Mouse (Mus musculus) C2C12 (cell line): ENCODE measurements around the gene Slc43a3. TPM values are rescaled to one million over a fixed set of nuclear protein-coding genes. Genes with fewer than 3 reads are reported as not detected.

ENCODE experiments used
- H3K27me3 ChIP-seq: one replicate; pipeline ENCODE4 v1.6.1; 2011; ENCODE audit not compliant: control insufficient read depth, insufficient read depth, insufficient read length
- H3K36me3 ChIP-seq: one replicate; pipeline ENCODE4 v1.6.1; 2011; ENCODE audit not compliant: control insufficient read depth, insufficient read depth
- H3K4me3 ChIP-seq: one replicate; pipeline ENCODE4 v1.5.1; 2011; ENCODE audit warnings: mild to moderate bottlenecking, control low read depth; ENCODE audit not compliant: poor library complexity, insufficient read depth, severe bottlenecking
- H3K79me2 ChIP-seq: one replicate; pipeline ENCODE4 v1.6.1; 2011; ENCODE audit not compliant: control insufficient read depth, insufficient read depth
- H3K79me3 ChIP-seq: one replicate; pipeline ENCODE4 v1.6.1; 2011; ENCODE audit warnings: low read depth, control low read depth
- H3ac ChIP-seq: one replicate; pipeline ENCODE3; 2011; ENCODE audit warnings: low read depth; ENCODE audit not compliant: control insufficient read depth, insufficient read length
- CEBPB ChIP-seq: IDR thresholded peaks from one replicate; pipeline ENCODE4 v1.6.1; 2011; ENCODE audit warnings: low read depth, mild to moderate bottlenecking, control low read depth, moderate library complexity
- CTCF ChIP-seq: IDR thresholded peaks from one replicate; pipeline ENCODE4 v1.5.1; 2011; ENCODE audit not compliant: control insufficient read depth, insufficient read depth, insufficient read length
- FOSL1 ChIP-seq: IDR thresholded peaks from one replicate; pipeline ENCODE4 v1.8.0; 2011; ENCODE audit warnings: mild to moderate bottlenecking, low read length; ENCODE audit not compliant: poor library complexity, insufficient read depth, severe bottlenecking
- MAX ChIP-seq: IDR thresholded peaks from one replicate; pipeline ENCODE4 v1.6.1; 2011; ENCODE audit warnings: mild to moderate bottlenecking, control low read depth
- MYOD1 ChIP-seq: IDR thresholded peaks from one replicate; pipeline ENCODE4 v1.6.1; 2011; ENCODE audit warnings: low read depth; ENCODE audit not compliant: control insufficient read depth, insufficient read length
- MYOG ChIP-seq: IDR thresholded peaks from one replicate; pipeline ENCODE4 v1.6.1; 2011; ENCODE audit not compliant: control insufficient read depth, insufficient read length; ENCODE audit errors: extremely low read depth
- USF1 ChIP-seq: IDR thresholded peaks from one replicate; pipeline ENCODE4 v1.6.1; 2011; ENCODE audit warnings: low read depth, mild to moderate bottlenecking, control low read depth, moderate library complexity
- polyA plus RNA-seq: library from polyadenylated mRNA; unstranded; fragments of >200 nt; fragmentation: generic; extraction: Trizol; gene quantifications from one replicate; pipeline ENCODE4 v1.2.1, GENCODE M21; 2012; ENCODE audit warnings: missing spikeins

Slc43a3 gene
- polyA plus RNA-seq, 1 experiment = 10.5 TPM

DNA sequence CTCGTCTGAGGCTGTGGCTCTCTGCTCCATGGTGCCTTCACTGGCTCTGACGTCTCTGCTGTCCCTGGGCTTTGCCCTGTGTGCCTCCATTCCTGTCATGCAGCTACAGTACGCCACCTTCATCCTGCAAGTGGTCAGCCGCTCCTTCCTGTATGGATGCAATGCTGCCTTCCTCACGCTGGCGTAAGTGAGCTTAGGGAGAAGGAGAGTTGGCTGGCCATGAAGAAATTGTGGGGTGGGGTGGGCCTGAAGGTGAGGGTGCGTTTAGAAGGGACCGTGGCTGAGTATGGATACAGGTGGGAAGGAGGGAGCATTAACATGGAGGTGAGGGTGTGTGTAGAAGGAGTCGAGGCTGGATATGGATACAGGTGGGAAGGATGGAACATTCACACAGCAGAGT, 19.1 kb downstream of the Slc43a3 start:
- TF ChIP-seq CEBPB = no peak
- no peak for TF ChIP-seq MYOG
- no peak for TF ChIP-seq MAX
- no peak for TF ChIP-seq CTCF
- TF ChIP-seq USF1 = no peak
- TF ChIP-seq MYOD1 = no peak
- no peak for TF ChIP-seq FOSL1
- Histone ChIP-seq H3K36me3 (no peaks in the 10 kb centered on the region), H3K79me2 (no peaks in the 10 kb centered on the region), H3K4me3 (no peak overlapping the region), H3ac (no peak overlapping the region), H3K79me3 (no peaks in the 10 kb centered on the region), H3K27me3 (no peaks in the 10 kb centered on the region)

DNA sequence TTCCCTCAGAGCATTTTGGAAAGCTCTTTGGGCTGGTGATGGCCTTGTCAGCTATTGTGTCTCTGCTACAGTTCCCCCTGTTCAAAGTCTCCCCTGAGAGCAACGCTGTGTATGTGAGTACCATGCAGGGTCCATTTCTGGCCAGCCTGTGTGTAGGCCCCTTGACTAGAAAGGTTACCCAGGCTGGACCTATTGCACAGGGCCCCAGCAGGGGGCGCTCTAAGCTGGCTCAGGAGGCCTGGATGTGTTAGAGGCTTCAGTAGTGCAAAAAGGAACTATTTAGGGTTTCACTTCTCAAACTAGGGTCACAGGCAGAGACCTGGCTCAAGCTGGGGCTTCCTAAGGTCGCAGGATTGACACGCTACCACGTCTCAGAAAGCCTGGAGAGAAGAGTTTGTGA, 19.9 kb downstream of the Slc43a3 start:
- no peak for TF ChIP-seq MYOG
- TF ChIP-seq CTCF = peak; percentile 75
- no peak overlapping the region for H3K4me3 ChIP-seq
- H3K79me2 ChIP-seq = no peaks in the 10 kb centered on the region
- no peaks in the 10 kb centered on the region for H3K36me3 ChIP-seq
- no peak overlapping the region for H3ac ChIP-seq
- H3K79me3 ChIP-seq = no peaks in the 10 kb centered on the region
- no peaks in the 10 kb centered on the region for H3K27me3 ChIP-seq

GRCm38 (mm10) chr2:84958588-84959264, 22.3 kb downstream of the Slc43a3 start:
- no peak for TF ChIP-seq CTCF
- Histone ChIP-seq H3K79me3 (no peaks in the 10 kb centered on the region), H3K36me3 (no peaks in the 10 kb centered on the region), H3ac (no peak overlapping the region), H3K4me3 (no peak overlapping the region), H3K27me3 (no peaks in the 10 kb centered on the region), H3K79me2 (no peaks in the 10 kb centered on the region)

- no peaks in the 10 kb centered on the region for H3K36me3 ChIP-seq
- no peaks in the 10 kb centered on the region for H3K79me2 ChIP-seq
- TF ChIP-seq FOSL1 (no peak), MYOG (no peak), USF1 (no peak), CEBPB (no peak), MYOD1 (no peak), MAX (no peak), CTCF (no peak)
- H3K4me3 ChIP-seq = no peak overlapping the region
- H3ac ChIP-seq = no peak overlapping the region
- no peaks in the 10 kb centered on the region for H3K27me3 ChIP-seq
- H3K79me3 ChIP-seq = no peaks in the 10 kb centered on the region
These were observed 24.9 kb downstream of the Slc43a3 start for GRCm38 (mm10) chr2:84961300-84961699.

GRCm38 (mm10) chr2:84961901-84962300, 25.5 kb downstream of the Slc43a3 start:
- Histone ChIP-seq H3ac (no peak overlapping the region), H3K79me2 (no peaks in the 10 kb centered on the region)
- TF ChIP-seq CTCF (no peak), CEBPB (no peak), MAX (no peak), MYOD1 (no peak), FOSL1 (no peak), USF1 (no peak), MYOG (no peak)

GRCm38 (mm10) chr2:84962906-84963507, 26.6 kb downstream of the Slc43a3 start:
- Histone ChIP-seq H3ac (no peak overlapping the region), H3K79me3 (no peaks in the 10 kb centered on the region), H3K27me3 (no peaks in the 10 kb centered on the region), H3K79me2 (no peaks in the 10 kb centered on the region), H3K36me3 (no peaks in the 10 kb centered on the region), H3K4me3 (no peak overlapping the region)
- TF ChIP-seq CTCF = no peak

More at GRCm38 (mm10) chr2:84961901-84962300, 25.5 kb downstream of the Slc43a3 start:
- Histone ChIP-seq H3K4me3 (no peak overlapping the region), H3K36me3 (no peaks in the 10 kb centered on the region), H3K79me3 (no peaks in the 10 kb centered on the region), H3K27me3 (no peaks in the 10 kb centered on the region)
